Mouse (Mus musculus) intestine, embryonic 15.5 days (tissue): ENCODE data around the gene Fam217a. TPM values are rescaled to one million over a fixed set of nuclear protein-coding genes. Genes with fewer than 3 reads are reported as not detected.
A peak's percentile ranks its signal among the peaks of the same experiment; 100 is the strongest.
"Not testable (repeated sequence)": the region's sequence is repeated elsewhere in the genome, so short reads cannot be mapped to it uniquely, and the experiment has no call there.

Experiments
- ATAC-seq: fragments of 200-750 bp; cut with Nextera tagmentation; 2 replicates; pipeline ENCODE4 v1.8.0; 2017; ENCODE audit warnings: moderate TSS enrichment, moderate library complexity
- H3K27ac ChIP-seq: fragments of 300-500 bp; sonication (generic); 2 replicates; pipeline ENCODE4 v1.5.1; 2015; ENCODE audit warnings: mild to moderate bottlenecking, inconsistent platforms
- H3K27me3 ChIP-seq: fragments of 300-500 bp; sonication (generic); replicated peaks from 2 replicates; pipeline ENCODE4 v1.6.1; 2015; ENCODE audit warnings: inconsistent platforms
- H3K36me3 ChIP-seq: fragments of 300-500 bp; sonication (generic); 2 replicates; pipeline ENCODE4 v1.6.1; 2015; ENCODE audit warnings: inconsistent platforms
- H3K4me1 ChIP-seq: fragments of 300-500 bp; sonication (generic); replicated peaks from 2 replicates; pipeline ENCODE4 v1.6.1; 2015; ENCODE audit warnings: inconsistent platforms
- H3K4me2 ChIP-seq: fragments of 300-500 bp; sonication (generic); replicated peaks from 2 replicates; pipeline ENCODE4 v1.6.1; 2015; ENCODE audit warnings: mild to moderate bottlenecking, inconsistent platforms
- H3K4me3 ChIP-seq: fragments of 300-500 bp; sonication (generic); replicated peaks from 2 replicates; pipeline ENCODE4 v1.5.1; 2015; ENCODE audit warnings: inconsistent platforms
- H3K9ac ChIP-seq: fragments of 300-500 bp; sonication (generic); 2 replicates; pipeline ENCODE4 v1.6.1; 2015; ENCODE audit warnings: inconsistent platforms
- H3K9me3 ChIP-seq: fragments of 300-500 bp; sonication (generic); 2 replicates; pipeline ENCODE4 v1.6.1; 2016; ENCODE audit warnings: inconsistent platforms
- WGBS: fragments of 180-500 bp; shearing (Covaris S2); methylation state at CpG from one replicate; pipeline ENCODE4 v1.1.7; 2015; 5-methylcytosine and 5-hydroxymethylcytosine counted together
- polyA plus RNA-seq: library from polyadenylated mRNA; unstranded; fragments of >200 nt; fragmentation: Nextera tagmentation; extraction: Ambion mirVana; gene quantifications from 2 replicates; pipeline ENCODE4 v1.2.1, GENCODE M21; 2015

The Fam217a gene
- polyA plus RNA-seq: 0.62 and 0.89 TPM in 2 replicates

DNA sequence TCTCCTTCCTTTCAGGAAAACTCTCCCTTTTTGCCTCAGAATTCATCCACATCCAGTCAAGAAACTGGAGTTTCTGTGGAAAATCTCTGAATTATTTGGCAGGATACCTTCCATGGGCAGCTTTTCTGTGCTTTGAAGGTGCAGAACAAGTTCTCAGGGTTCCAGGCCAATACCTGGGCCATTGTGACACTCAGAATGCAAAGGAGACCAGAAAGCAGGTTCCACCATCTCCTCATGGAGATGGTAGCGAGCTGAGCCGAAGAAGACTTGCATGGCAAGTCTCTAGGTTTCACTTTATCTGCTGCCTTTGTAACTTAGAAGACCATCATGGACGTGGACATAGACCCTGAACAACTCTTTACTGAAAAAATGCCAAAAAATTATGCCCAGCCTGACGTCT is at the start of gene Fam217a, which contains the start of gene 4933417A18Rik:
TSS of gene Fam217a (minus strand) at position 101 of the 400 bp plus-strand sequence.
TSS of gene 4933417A18Rik (plus strand) at position 200 of the 400 bp plus-strand sequence.
- Histone ChIP-seq H3K36me3 (no peaks in the 10 kb centered on the region), H3K27ac (no peak within 1 kb of the TSS), H3K4me2 (no peak within 1 kb of the TSS), H3K9me3 (no peaks in the 10 kb centered on the region), H3K4me1 (no peaks in the 10 kb centered on the region), H3K4me3 (no peak within 1 kb of the TSS), H3K27me3 (no peaks in the 10 kb centered on the region), H3K9ac (no peak within 1 kb of the TSS)
- no peak for ATAC-seq
- WGBS: 77% methylated on average over 4 of the region's 4 CpGs

DNA sequence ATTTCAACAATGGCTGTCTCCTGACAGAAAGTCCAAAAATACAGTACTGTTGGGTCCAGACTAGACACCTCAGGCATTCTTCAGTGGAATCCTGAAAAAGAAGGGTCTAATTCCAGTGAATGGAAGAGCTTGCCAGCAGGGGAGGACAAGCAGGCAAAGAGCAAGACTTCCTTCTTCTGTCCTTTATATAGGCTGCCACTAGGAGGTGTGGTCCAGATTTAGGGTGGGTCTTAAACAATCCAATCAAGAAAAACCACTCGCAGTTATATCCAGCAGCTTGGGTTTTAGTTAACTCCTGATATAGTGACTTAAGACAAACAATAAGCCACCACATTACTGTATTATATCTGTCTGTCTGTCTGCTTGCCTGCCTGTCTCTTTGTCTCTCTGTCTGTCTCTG is 49.7 kb upstream of the Fam217a start:
- no peaks in the 10 kb centered on the region for H3K27me3 ChIP-seq
- peaks cover 15% of the 10 kb centered on the region for H3K36me3 ChIP-seq
- H3K4me3 ChIP-seq: no peak overlapping the region
- H3K9ac ChIP-seq: no peak overlapping the region
- H3K4me1 ChIP-seq: no peaks in the 10 kb centered on the region
- ATAC-seq: no peak
- no peak overlapping the region for H3K4me2 ChIP-seq
- WGBS: 52% methylated on average over 1 of the region's 1 CpGs
- no peaks in the 10 kb centered on the region for H3K9me3 ChIP-seq
- H3K27ac ChIP-seq: no peak overlapping the region

- peaks cover 11% of the 10 kb centered on the region for H3K36me3 ChIP-seq
- ATAC-seq: no peak
- H3K9me3 ChIP-seq: no peaks in the 10 kb centered on the region
- no peak overlapping the region for H3K27ac ChIP-seq
- WGBS: 29% methylated on average over 1 of the region's 1 CpGs
- no peak overlapping the region for H3K9ac ChIP-seq
- H3K27me3 ChIP-seq: no peaks in the 10 kb centered on the region
- no peak overlapping the region for H3K4me3 ChIP-seq
- no peak overlapping the region for H3K4me2 ChIP-seq
- H3K4me1 ChIP-seq: no peaks in the 10 kb centered on the region
Observed at GRCm38 (mm10) chr13:34973149-34973548, 49.0 kb upstream of the Fam217a start.

DNA sequence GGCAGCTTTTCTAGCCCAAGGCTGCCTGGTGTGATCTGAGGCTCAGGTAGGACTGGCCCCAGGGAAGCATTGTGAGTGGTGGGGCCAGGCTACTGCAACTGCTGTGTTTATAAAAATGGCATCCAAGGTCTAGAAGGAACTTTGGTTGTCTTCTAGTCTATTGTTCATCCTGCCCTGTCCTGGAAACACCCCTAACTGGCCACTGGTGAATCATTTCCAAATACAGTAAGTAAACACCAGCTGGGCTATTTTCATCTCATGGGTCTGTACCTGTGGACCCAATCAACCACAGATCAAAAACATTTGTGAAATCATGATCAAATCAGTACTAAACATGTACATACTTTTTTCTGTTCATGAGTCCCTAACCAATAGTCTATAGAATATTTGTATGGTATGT is 48.3 kb upstream of the Fam217a start:
- H3K4me3 ChIP-seq, H3K27ac ChIP-seq, H3K4me1 ChIP-seq, H3K36me3 ChIP-seq, H3K9ac ChIP-seq, ATAC-seq, H3K4me2 ChIP-seq, H3K27me3 ChIP-seq, H3K9me3 ChIP-seq: not testable (repeated sequence)

DNA sequence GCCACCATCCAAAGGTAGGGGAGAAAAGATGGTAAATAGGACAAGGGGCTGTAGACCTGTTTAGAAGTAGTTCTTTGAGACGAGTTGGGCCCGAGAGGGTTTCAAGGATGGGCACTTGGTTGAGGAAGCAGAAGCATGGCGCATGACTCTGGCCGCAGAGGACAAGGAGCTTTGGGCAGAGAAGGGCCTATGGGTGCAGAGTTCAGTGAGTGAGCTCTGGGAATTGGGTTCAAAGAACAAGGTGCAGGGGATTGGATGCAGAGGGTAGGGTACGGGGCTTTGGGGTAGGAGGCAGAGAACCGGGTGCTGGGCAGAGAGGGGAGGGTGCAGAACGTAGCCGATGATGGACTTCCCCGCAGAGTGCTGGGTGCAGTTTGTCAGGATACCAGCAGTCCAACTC is 41.5 kb upstream of the Fam217a start:
- 81% methylated on average over 9 of the region's 9 CpGs for WGBS
- not testable (repeated sequence) for H3K4me3 ChIP-seq, ATAC-seq, H3K4me1 ChIP-seq, H3K9ac ChIP-seq, H3K4me2 ChIP-seq, H3K27me3 ChIP-seq, H3K9me3 ChIP-seq, H3K27ac ChIP-seq, H3K36me3 ChIP-seq

DNA sequence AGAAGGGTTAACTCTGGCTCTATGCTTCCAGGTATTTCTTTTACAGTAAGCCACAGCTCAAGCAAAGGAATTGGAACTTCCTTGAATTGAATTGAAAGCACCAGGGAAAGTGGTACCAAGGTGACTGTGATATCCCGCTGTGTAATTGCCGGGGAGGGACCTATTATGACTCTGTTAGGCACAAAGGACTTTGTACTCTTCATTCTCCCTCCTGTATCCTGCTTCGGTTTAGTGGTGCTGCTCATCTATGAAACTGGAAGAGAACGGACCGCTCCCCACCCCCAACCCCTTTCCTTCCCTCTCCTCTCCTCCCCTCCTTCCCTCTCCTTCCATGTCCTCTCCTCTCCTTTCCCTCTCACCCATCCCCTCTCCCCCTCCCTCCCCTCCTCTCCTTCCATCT is 40.8 kb upstream of the Fam217a start:
- 15% methylated on average over 5 of the region's 5 CpGs for WGBS
- peaks cover 4% of the 10 kb centered on the region; the same call in 1 of the 2 replicates for H3K4me1 ChIP-seq
- H3K4me2 ChIP-seq: peak overlapping the region; percentile 87
- peak; percentile 79 for ATAC-seq
- no peaks in the 10 kb centered on the region for H3K9me3 ChIP-seq
- no peaks in the 10 kb centered on the region; the same call in 1 of the 2 replicates for H3K27me3 ChIP-seq
- 0 out of 2 replicates have a peak overlapping the region, but pooled peaks have one; percentile 15 for H3K9ac ChIP-seq
- H3K36me3 ChIP-seq: no peaks in the 10 kb centered on the region
- H3K27ac ChIP-seq: no peak overlapping the region
- H3K4me3 ChIP-seq: peak overlapping the region; percentile 43

DNA sequence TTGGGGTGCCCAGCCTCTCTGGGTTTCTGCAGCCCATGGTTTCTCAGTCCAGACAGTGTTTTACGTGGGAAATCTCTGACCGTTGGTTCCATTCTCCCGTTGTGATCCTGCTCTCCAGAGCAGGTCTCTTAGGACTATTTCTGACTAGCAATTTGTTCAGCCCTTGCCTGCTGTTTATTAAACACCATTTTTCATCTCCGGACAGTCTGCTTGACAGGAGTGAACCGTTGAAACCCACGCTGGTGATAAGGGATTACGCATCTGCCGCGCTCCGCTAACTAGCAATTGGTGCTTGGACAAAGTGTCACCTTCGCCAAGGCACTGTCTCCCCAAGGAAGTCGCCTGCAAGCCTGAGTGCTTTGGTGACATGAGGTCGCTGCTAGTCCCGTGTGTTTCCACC is 40.3 kb upstream of the Fam217a start:
- peak; percentile 22 for ATAC-seq
- Histone ChIP-seq H3K9me3 (no peaks in the 10 kb centered on the region), H3K27me3 (no peaks in the 10 kb centered on the region; the same call in 1 of the 2 replicates), H3K36me3 (no peaks in the 10 kb centered on the region), H3K4me1 (peaks cover 4% of the 10 kb centered on the region; the same call in 1 of the 2 replicates), H3K4me3 (peak overlapping the region; percentile 43), H3K27ac (no peak overlapping the region), H3K9ac (0 out of 2 replicates have a peak overlapping the region, but pooled peaks have one; percentile 15), H3K4me2 (peak overlapping the region; percentile 87)
- 3% methylated on average over 14 of the region's 14 CpGs for WGBS

GRCm38 (mm10) chr13:34963511-34964397 is 39.6 kb upstream of the Fam217a start, which contains the start of gene Eci3:
TSS of gene Eci3 (minus strand) at chr13:34963810.
- H3K36me3 ChIP-seq: no peaks in the 10 kb centered on the region
- ATAC-seq: peak; percentile 89
- 2% methylated on average over 32 of the region's 32 CpGs for WGBS
- peak within 1 kb of the TSS; percentile 43 for H3K4me3 ChIP-seq
- H3K4me2 ChIP-seq: peak within 1 kb of the TSS; percentile 87
- H3K27ac ChIP-seq: no peak within 1 kb of the TSS
- H3K9ac ChIP-seq: peak within 1 kb of the TSS; percentile 49
- no peaks in the 10 kb centered on the region; the same call in 1 of the 2 replicates for H3K27me3 ChIP-seq
- no peaks in the 10 kb centered on the region for H3K9me3 ChIP-seq
- peaks cover 4% of the 10 kb centered on the region; the same call in 1 of the 2 replicates for H3K4me1 ChIP-seq

GRCm38 (mm10) chr13:34960996-34961770 is 37.1 kb upstream of the Fam217a start:
- no peak overlapping the region for H3K27ac ChIP-seq
- H3K27me3 ChIP-seq: no peaks in the 10 kb centered on the region; the same call in 1 of the 2 replicates
- no peaks in the 10 kb centered on the region for H3K9me3 ChIP-seq
- ATAC-seq: no peak
- H3K4me2 ChIP-seq: no peak overlapping the region
- no peak overlapping the region for H3K9ac ChIP-seq
- no peaks in the 10 kb centered on the region for H3K36me3 ChIP-seq
- H3K4me1 ChIP-seq: peaks cover 4% of the 10 kb centered on the region; the same call in 1 of the 2 replicates
- WGBS: 89% methylated on average over 4 of the region's 4 CpGs
- no peak overlapping the region for H3K4me3 ChIP-seq

- not testable (repeated sequence) for ATAC-seq, H3K36me3 ChIP-seq, H3K9ac ChIP-seq, H3K4me3 ChIP-seq, H3K4me2 ChIP-seq, H3K9me3 ChIP-seq, H3K27me3 ChIP-seq, H3K27ac ChIP-seq, H3K4me1 ChIP-seq
- WGBS: 91% methylated on average over 3 of the region's 3 CpGs
Observed at GRCm38 (mm10) chr13:34958158-34958557, 34.0 kb upstream of the Fam217a start.

DNA sequence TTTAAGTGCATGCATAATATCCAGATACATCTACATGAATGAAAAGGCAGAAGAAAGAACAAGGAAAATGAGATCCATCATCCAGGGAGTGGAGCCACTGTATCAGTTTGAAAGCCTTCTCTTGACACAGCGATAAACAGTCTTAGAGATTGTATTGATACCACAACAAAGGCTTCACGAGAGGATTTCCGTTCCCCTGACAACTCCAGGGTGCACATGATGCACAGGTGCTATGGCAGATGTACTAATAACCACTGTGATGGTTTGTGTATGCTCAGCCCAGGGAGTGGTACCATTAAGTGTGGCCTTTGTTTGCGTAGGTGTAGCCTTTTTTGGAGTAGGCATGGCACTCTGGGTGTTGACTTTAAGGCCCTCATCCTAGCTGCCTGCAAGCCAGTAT is 32.8 kb upstream of the Fam217a start:
- no peak overlapping the region for H3K4me2 ChIP-seq
- H3K9ac ChIP-seq: no peak overlapping the region
- ATAC-seq: no peak
- H3K36me3 ChIP-seq: no peaks in the 10 kb centered on the region
- H3K4me3 ChIP-seq: no peak overlapping the region
- no peaks in the 10 kb centered on the region for H3K9me3 ChIP-seq
- no peaks in the 10 kb centered on the region for H3K4me1 ChIP-seq
- H3K27ac ChIP-seq: no peak overlapping the region
- H3K27me3 ChIP-seq: no peaks in the 10 kb centered on the region
- WGBS: 77% methylated on average over 4 of the region's 4 CpGs

- not testable (repeated sequence) for H3K9ac ChIP-seq, ATAC-seq, H3K27ac ChIP-seq, H3K4me1 ChIP-seq, H3K4me3 ChIP-seq, H3K36me3 ChIP-seq, H3K27me3 ChIP-seq, H3K4me2 ChIP-seq, H3K9me3 ChIP-seq
- WGBS: 86% methylated on average over 2 of the region's 2 CpGs
Observed at GRCm38 (mm10) chr13:34951437-34951836, 27.3 kb upstream of the Fam217a start.
